Mouse (Mus musculus) brain, embryonic 14.5 days (tissue): ENCODE data around the gene Pi4kb.

Experiments
- CTCF ChIP-seq: fragments of 200-500 bp; IDR thresholded peaks from 2 replicates; pipeline ENCODE4 v1.5.1; 2012; ENCODE audit warnings: inconsistent platforms, mild to moderate bottlenecking, moderate library complexity, borderline replicate concordance; ENCODE audit not compliant: insufficient read depth, insufficient read length; ENCODE audit errors: extremely low read depth
- POLR2A ChIP-seq: fragments of 200-500 bp; IDR thresholded peaks from 2 replicates; pipeline ENCODE4 v1.6.1; 2012; ENCODE audit warnings: mild to moderate bottlenecking, inconsistent platforms, borderline replicate concordance; ENCODE audit not compliant: poor library complexity, insufficient read depth, insufficient read length, severe bottlenecking; ENCODE audit errors: extremely low read depth

- TF ChIP-seq CTCF, result no peak
- no peak for TF ChIP-seq POLR2A
Measured at GRCm38 (mm10) chr3:94953384-94953763, 21.2 kb upstream of the Pi4kb start.
